Mouse (Mus musculus): ENCODE data around the gene Lce1a1. TPM values are rescaled to one million over a fixed set of nuclear protein-coding genes. Genes with fewer than 3 reads are reported as not detected.
"Not testable (repeated sequence)": the region's sequence is repeated elsewhere in the genome, so short reads cannot be mapped to it uniquely, and the experiment has no call there.

Lce1a1 gene
- total and polyA plus RNA-seq, 3 experiments = not detected

DNA sequence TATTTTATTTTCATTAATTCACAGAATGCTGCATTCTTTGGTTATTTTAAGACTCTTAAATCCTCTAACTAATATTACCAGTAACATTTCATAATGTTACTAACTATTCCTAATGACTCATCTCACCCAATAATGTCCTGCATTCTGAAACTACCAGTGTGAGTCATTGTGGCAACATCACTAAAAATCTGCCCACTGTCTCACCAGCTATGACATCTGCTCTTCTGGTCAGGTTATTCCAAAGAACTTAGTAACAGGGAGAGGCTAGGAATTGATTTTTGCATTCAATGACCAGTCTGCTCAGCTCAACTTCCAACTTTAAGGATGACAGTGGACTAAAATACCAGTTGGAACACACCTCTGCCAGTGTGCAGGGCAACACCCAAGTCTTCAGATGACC is 43.6 kb upstream of the Lce1a1 start:
- Histone ChIP-seq H3K36me3 (replicated peaks in 1 of 2; ENCODE audit: control insufficient read depth in 1 of 2, insufficient read depth in 1 of 2, low read length in 1 of 2) (no peaks in the 10 kb centered on the region), H3K27me3 (replicated peaks) (no peaks in the 10 kb centered on the region), H3K4me2 (ENCODE audit: insufficient read depth, low read depth, poor library complexity, severe bottlenecking) (no peak overlapping the region), H3K4me3 (replicated peaks in 1 of 3; ENCODE audit: low read depth in 2 of 3, low read length in 2 of 3, poor library complexity in 1 of 3) (no peak overlapping the region), H3K9ac (ENCODE audit: insufficient read depth, low read depth) (no peak overlapping the region), H3K4me1 (ENCODE audit: control insufficient read depth in 1 of 2, insufficient read depth in 2 of 2) (no peaks in the 10 kb centered on the region), H3K27ac (ENCODE audit: insufficient read depth, low read depth) (no peak overlapping the region), H3K9me3 (replicated peaks; ENCODE audit: low read length) (no peaks in the 10 kb centered on the region), H3K79me2 (replicated peaks; ENCODE audit: control insufficient read depth, extremely low read depth, insufficient read depth, poor library complexity, severe bottlenecking) (no peaks in the 10 kb centered on the region)
- TF ChIP-seq USF2 (conservative IDR thresholded peaks at IDR 0.05; ENCODE audit: low read depth, low read length) (no peak), ELF1 (IDR thresholded peaks at IDR 0.05; ENCODE audit: low read depth, low read length) (no peak), E2F4 (IDR thresholded peaks at IDR 0.05; ENCODE audit: insufficient replicate concordance, low read depth, low read length) (no peak), HCFC1 (IDR thresholded peaks at IDR 0.05; ENCODE audit: low read depth, low read length) (no peak), MAFK (IDR thresholded peaks at IDR 0.05; ENCODE audit: insufficient replicate concordance, low read length) (no peak), MEF2A (IDR thresholded peaks at IDR 0.05; ENCODE audit: borderline replicate concordance, low read depth, low read length) (no peak), NELFE (IDR thresholded peaks at IDR 0.05; ENCODE audit: low read depth, low read length) (no peak), POLR2AphosphoS2 (IDR thresholded peaks at IDR 0.05; ENCODE audit: low read depth, low read length) (no peak), ZNF384 (IDR thresholded peaks at IDR 0.05; ENCODE audit: low read depth, low read length) (no peak), SMC3 (IDR thresholded peaks at IDR 0.05; ENCODE audit: low read depth, low read length) (no peak), ZC3H11A (IDR thresholded peaks at IDR 0.05; ENCODE audit: low read depth, low read length) (no peak), MXI1 (IDR thresholded peaks at IDR 0.05; ENCODE audit: low read depth, low read length) (no peak), JUN (IDR thresholded peaks at IDR 0.05; ENCODE audit: insufficient read depth, low read depth, low read length) (no peak), IRF4 (IDR thresholded peaks at IDR 0.05; ENCODE audit: low read depth, low read length) (no peak), SIN3A (IDR thresholded peaks at IDR 0.05; ENCODE audit: low read length) (no peak), ZMIZ1 (IDR thresholded peaks at IDR 0.05; ENCODE audit: low read depth, low read length) (no peak), RCOR1 (conservative IDR thresholded peaks at IDR 0.05; ENCODE audit: low read depth, low read length) (no peak)
- DNase-seq (ENCODE audit: extremely low read depth) = no peak
- dilution Hi-C loops (cut with MboI; ENCODE audit: extremely low pct_ligation_motif_present, extremely low pct_unique_long_range_greater_than_20kb, low sequenced_read_pairs) = no loop called here
- in situ Hi-C loops (cut with MboI; ENCODE audit: low pct_ligation_motif_present, low pct_unique_long_range_greater_than_20kb, low sequenced_read_pairs) = no loop called here

DNA sequence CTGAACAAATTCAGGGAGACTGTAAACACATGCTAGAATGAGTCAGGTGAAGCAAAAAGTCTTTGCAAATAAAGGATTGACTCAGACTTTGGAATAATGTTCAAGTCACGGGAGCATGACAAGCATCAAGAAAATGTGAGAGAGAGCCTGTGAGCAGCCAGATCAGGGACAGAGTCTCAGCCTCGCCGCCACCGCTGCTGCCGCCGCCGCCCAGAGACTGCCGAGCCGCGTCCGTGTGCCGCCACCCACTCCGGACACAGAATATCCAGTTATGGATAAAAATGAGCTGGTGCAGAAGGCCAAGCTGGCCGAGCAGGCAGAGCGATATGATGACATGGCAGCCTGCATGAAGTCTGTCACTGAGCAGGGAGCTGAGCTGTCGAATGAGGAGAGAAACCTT is 41.0 kb upstream of the Lce1a1 start:
- H3K4me2 ChIP-seq (ENCODE audit: insufficient read depth, low read depth, poor library complexity, severe bottlenecking); H3K9me3 ChIP-seq (replicated peaks; ENCODE audit: low read length); H3K27ac ChIP-seq (ENCODE audit: insufficient read depth, low read depth); DNase-seq (ENCODE audit: extremely low read depth); dilution Hi-C loops (cut with MboI; ENCODE audit: extremely low pct_ligation_motif_present, extremely low pct_unique_long_range_greater_than_20kb, low sequenced_read_pairs); H3K4me3 ChIP-seq (replicated peaks in 1 of 3; ENCODE audit: low read depth in 2 of 3, low read length in 2 of 3, poor library complexity in 1 of 3); H3K4me1 ChIP-seq (ENCODE audit: control insufficient read depth in 1 of 2, insufficient read depth in 2 of 2); H3K9ac ChIP-seq (ENCODE audit: insufficient read depth, low read depth); H3K27me3 ChIP-seq (replicated peaks); H3K79me2 ChIP-seq (replicated peaks; ENCODE audit: control insufficient read depth, extremely low read depth, insufficient read depth, poor library complexity, severe bottlenecking); in situ Hi-C loops (cut with MboI; ENCODE audit: low pct_ligation_motif_present, low pct_unique_long_range_greater_than_20kb, low sequenced_read_pairs); H3K36me3 ChIP-seq (replicated peaks in 1 of 2; ENCODE audit: control insufficient read depth in 1 of 2, insufficient read depth in 1 of 2, low read length in 1 of 2): not testable (repeated sequence)

Data from CH12.LX (cell line).